Mouse (Mus musculus) layer of hippocampus, adult 8-10 months (tissue): ENCODE measurements around the gene Phldb2. TPM values are rescaled to one million over a fixed set of nuclear protein-coding genes. Genes with fewer than 3 reads are reported as not detected.

Experiments
- DNase-seq, 2 experiments: peaks; one replicate each; pipeline ENCODE4 v3.0.0; 2022; ENCODE audit warnings: low spot score in 2 of 2
- total RNA-seq, 4 experiments: library from RNA; stranded (reverse); gene quantifications; 2 replicates each; pipeline ENCODE4 v1.2.4; 2022

Gene Phldb2
- 1 to 10 TPM; 5.0 to 6.8 (median 5.6) TPM for total RNA-seq

GRCm38 (mm10) chr16:45953394-45953793 is at the start of gene Phldb2:
Gene Phldb2 (minus strand): TSS chr16:45953598.
- no peak for DNase-seq

GRCm38 (mm10) chr16:46001550-46002166 is 48.3 kb upstream of the Phldb2 start:
- DNase-seq = no peak

DNA sequence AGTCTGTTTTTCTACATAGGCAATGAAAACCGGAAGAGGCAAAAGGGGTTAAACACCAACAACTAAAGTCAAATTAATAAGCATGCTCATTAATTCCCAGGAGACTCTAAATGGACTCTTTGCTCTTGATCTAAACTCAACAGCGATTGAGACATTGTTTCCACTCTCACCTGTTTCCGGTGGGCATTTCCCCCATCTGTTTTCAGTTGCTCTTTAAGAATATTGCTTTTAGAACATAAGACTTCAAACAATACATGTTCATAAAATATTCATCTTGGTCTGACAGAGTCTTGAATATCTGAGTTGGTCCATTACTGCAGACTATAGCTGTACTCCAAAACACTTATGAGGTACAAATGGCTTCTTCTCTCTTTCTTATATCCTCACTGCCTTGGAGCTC is 47.6 kb upstream of the Phldb2 start:
- no peak for DNase-seq

DNA sequence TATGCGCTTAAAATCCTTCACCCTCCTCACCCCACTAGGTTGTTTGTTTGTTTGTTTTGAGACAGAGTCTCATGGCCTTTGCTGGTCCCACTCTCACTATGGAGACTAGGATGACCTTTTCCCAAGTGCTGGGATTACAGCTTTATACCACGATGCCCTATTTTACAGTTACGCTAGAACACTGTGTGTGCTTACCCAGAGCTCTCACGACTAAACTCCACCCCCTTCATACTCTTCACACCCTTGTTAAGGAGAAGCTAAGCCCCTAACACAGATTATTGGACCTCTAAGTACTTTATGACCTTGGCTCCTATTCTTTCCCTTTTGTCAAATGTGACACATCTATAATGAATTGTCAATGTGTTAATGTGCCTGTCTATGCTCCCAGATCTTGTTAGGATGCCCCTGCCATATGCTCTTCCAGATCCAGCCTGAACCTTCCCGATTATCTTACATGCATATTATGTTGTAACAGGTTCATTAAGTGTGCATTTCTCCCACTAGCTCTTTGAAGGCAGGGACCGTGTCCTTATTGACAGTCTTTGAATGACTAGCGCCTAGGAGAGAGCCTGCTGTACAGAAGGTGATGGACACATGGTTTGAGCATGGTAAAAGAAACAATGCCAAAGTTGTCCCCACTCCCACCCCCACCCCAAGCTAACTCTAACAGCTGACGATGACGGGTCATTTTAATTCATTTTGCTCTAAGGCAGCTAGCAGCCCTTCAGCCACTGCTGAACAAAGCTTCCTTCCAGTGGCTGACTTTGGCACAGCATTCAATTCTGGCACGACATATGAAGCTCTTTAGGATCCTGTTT is 46.2 kb upstream of the Phldb2 start:
- no peak for DNase-seq

- DNase-seq = no peak
These were observed 44.8 kb upstream of the Phldb2 start for GRCm38 (mm10) chr16:45998231-45998630.

DNA sequence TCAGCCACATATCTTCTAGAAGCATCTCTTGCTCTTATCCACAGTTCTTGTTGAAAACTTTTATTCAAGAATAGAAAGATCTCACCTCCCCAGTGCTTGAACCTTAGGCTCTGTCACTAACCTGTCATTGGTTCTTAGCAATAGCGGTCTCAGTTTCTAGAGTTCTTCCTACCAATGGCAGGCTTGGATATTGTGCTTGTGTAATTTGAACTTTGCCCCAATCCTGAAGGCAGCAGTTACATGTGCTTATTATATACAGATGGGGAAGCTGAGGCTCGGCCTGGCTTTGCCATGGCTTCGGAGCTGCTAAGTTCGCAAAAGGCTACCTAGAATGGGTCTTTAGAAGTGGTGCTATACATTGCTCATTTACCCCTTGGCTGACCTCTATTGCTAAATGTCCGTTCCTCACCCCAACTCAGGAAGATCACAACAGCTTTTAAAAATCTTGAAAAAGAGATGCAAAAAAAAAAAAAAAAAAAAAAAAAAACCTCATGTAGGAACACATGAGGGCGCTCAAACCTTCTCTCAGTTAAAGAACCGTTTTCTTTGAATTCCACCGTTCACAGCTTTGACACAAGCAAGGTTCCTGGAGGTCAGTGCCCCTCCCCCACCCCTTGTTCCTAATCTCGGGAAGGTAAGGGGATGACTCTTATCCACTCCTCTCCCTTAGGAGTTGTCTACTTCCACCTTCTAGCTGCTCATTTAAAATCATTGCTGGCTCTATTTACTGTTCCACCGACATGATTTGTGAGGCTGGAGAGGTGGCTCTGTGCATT is 37.7 kb upstream of the Phldb2 start:
- DNase-seq = no peak

- no peak for DNase-seq
These were observed 32.8 kb upstream of the Phldb2 start for GRCm38 (mm10) chr16:45986236-45986635.

DNA sequence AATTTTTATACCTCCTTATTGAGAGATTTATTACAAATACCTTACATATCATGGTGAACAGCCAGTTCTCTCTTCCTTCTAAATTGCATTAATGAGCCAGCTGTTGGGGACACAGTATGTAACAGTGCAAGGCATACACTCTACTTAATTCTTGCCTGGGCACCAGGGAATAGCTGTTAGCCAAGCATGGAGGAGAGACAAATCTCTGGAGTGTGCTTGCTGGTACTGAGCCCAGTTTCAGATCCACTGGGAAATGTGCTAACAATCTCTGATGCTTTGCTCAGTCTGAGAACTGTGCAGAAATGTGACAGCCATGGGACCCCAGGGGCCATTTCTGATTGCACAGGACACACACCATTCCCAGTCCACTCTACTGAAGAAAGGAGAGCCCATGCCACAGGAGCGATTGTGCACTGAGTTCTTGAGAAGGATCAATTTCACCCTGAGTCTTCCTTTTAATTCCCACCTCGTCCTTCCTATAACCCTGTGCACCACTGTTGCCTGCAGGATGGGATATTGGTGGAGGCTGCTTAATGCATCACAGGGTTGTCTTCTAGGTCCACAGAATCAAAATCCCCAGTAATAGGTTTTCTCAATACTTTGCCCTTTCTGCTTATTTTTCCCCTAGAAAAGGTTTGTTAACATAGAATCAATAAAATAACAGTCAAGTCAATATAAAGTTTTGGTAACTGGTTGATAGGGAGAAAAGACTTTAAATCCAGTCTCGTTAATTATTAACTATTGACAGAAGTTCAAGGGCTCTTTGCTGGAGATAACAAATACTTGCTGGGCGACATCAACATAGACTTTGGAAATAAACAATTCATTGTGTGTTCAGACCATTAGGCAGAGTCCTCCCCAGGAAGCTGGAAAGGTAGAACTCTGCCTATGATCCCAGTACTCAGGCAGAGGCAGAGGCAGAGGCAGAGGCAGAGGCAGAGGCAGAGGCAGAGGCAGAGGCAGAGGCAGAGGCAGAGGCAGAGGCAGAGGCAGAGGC is 31.5 kb upstream of the Phldb2 start:
- no peak for DNase-seq

- no peak for DNase-seq
These were observed 22.9 kb upstream of the Phldb2 start for GRCm38 (mm10) chr16:45976251-45976650.

DNA sequence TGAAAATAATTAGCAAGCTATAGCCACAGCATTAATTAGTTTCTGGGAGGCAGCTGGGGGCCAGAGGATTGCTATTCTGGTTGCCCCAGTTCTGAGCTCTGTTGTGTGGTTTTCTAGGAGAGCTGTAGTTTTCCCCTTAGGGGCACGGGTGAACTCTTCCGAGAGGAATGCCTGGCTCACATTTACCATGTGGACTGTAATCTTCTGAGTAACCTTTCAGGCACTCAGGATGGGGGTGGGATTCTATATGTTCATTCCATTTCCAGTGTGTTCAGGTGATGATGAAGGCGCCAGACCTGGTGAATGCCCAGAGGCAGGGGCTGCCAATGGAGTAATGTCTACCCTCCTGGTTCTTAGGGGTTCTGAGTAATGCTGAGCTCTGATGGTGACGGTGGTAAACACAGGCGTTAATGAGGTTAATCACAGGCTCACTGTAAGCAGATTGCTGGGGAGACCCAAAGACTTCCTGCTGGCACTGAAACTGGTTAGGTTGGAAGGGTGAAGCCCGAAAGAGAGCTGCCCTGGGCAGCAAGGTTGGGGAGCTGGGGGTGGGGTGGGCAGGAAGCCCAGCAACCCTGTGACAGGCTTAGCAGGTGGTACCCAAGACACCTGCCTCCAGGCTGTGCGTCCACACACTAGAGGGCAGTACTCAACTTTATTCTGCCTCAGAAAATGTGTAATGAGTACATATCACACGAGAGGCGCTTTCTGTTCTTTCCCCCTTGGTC is 20.7 kb upstream of the Phldb2 start:
- no peak for DNase-seq

- DNase-seq = no peak
These were observed 16.8 kb upstream of the Phldb2 start for GRCm38 (mm10) chr16:45970187-45970586.

- DNase-seq = no peak
These were observed 15.3 kb upstream of the Phldb2 start for GRCm38 (mm10) chr16:45968716-45969115.

GRCm38 (mm10) chr16:45967471-45967870 is 14.1 kb upstream of the Phldb2 start:
- peak; percentile 40 to 75 for DNase-seq

DNA sequence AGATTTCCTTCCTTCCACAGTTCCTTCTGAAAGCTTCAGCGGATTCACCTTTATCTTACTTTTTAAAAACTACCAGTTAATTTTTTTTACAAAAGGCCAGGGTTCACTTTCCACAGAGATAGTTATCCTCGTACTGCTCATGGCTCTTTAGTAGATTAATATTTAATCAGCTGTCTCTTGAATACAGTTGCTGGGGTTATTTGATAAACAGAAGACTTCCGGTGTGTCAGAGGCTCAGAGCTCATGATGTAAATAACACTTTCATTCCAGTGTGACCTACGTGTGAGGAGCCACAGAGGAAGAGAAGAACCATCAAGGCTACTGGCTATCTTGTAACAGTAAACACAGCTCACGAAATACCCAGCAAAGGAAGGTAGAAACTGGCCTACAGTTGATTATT is 13.2 kb upstream of the Phldb2 start:
- DNase-seq = no peak

DNA sequence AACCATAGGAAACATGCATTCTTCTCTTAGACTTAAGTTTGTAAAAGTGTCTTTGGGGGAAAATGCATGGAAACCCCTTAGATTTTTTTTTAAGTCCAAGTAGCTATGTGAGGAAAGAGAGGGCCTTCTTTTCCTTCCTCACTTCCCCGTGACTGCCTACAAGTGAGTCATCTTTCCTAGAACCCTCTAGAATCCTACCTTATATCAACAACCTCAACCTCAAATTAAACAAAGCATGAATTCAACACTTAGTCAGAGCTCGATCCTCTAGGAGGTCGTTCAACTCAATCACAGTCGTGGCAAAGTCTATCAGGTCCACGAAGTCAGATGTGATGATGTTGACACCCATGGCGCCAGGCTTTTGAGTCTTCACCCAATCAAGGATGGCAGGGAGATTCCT is 11.4 kb upstream of the Phldb2 start:
- DNase-seq = no peak

DNA sequence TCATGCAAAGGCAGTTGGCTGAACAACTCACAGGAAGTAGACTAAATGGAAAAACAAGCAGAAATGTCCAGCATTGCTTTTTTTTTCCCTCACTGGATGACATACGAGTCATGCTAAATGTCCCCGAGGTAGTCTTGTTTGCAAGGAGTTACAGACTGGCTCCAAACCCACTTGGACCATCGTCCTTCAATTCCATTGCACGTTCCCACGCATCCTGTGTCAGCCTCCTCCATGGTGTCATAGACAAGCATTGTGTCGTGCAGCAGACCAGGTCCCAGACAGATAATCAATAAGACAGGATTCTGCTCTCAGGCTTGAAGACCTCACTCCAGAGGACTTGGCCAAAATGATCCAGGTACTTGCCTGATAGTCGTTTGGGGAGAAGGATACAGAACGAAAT is 10.4 kb upstream of the Phldb2 start:
- DNase-seq = no peak

DNA sequence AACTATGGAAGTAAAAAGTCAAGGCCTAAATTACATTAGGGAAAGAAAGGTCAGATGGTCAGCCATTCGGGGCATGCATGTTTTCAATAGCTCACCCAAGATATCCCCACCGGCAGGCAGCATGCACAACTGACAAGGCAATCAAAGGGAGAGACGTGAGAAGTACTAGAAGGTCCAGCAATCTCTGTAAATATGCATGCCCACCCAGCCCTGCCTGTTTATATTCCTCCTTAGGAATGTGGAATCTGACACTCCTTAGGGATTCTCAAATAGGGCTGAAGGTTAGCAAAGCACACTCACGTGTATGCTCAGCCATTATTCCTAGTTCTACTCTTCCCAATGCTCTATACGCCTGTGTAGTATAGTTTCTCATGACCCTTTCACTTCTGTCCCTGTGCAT is 9.7 kb upstream of the Phldb2 start:
- DNase-seq = no peak

DNA sequence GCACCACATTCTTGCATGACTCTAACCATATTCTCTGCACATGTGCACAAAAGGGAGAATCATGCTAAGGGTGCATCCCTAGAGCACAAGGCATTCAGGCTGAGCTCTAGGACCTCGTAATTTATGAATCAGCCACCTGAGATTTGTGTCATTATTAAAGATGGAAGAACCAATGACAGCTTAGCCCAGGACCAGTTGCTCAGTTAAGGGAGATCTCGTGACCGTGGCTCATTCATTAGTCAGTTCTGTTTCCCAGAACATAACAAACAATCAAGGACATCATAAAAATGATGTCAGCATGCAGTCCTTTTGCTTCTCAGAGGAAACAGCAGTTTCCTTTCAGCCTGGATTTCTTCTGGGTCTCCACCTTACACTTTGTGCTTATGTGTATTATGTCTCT is 7.6 kb upstream of the Phldb2 start:
- no peak for DNase-seq

DNA sequence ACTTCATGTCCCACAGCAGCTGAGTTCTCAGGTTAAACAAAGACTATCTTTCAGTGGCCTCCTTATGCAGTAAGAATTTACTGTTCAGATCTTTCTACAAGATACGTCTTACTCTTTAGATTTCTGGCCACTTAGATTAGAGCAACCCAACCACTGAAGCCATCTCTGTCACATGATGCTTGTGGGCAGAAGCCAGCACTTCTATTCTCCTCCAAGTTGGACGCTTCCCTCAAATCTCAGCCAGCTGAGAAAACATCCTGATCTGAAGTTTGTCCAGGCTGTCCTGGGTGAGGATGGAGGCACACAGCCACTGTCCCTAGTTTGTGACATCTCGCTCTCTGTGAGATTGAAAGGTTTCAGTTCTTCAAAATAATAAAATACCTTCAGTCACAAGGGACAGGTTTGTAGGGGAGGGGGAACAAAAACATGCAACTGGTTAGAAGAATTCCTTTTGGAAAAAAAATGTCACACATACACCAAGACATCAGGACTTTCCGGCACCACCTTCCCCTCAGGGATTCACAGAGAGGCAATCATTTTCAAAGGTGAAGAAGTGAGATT is 3.1 kb upstream of the Phldb2 start:
- no peak for DNase-seq

- no peak for DNase-seq
These were observed 897 bp downstream of the Phldb2 start for GRCm38 (mm10) chr16:45952501-45952900.
